ENCODE assay signal across 26 mouse cellular contexts in genomic region chr7:125034196-125034595, GRCm38 (mm10).
DNase-seq lines count a peak whose midpoint lies in the region; ATAC-seq lines count a peak whose summit lies in the region.
"Had no signal": no experiment of that assay in that cellular context is flagged by ENCODE, and none has a peak within 500 bp of the region (broad histone marks: within the 10 kb centered on the region; RNA-seq: fewer than 3 reads in every experiment).

No protein-coding gene starts in this region.

- H3K9ac ChIP-seq in forebrain, embryonic 16.5 days (replicated peaks; ENCODE audit: low read depth, low read length): no peak overlapping the region
- H3K9ac ChIP-seq in forebrain, embryonic 12.5 days: no peak overlapping the region
- no peak overlapping the region for H3K9ac ChIP-seq in midbrain, embryonic 11.5 days (ENCODE audit: low read length)
- H3K9ac ChIP-seq in midbrain, embryonic 15.5 days: no peak overlapping the region
- H3K9ac ChIP-seq: heart, embryonic 15.5 days; hindbrain, embryonic 15.5 days; intestine, embryonic 15.5 days; limb, embryonic 13.5 days; lung, embryonic 15.5 days had no signal

- no peaks in the 10 kb centered on the region for H3K27me3 ChIP-seq in forebrain, embryonic 16.5 days (replicated peaks; ENCODE audit: control insufficient read depth, insufficient read depth, low read length)
- H3K27me3 ChIP-seq in forebrain, embryonic 12.5 days: no peaks in the 10 kb centered on the region; the same call in 1 of the 2 replicates
- no peaks in the 10 kb centered on the region for H3K27me3 ChIP-seq in midbrain, embryonic 11.5 days (ENCODE audit: control insufficient read depth, insufficient read depth, low read length)
- no peaks in the 10 kb centered on the region for H3K27me3 ChIP-seq in midbrain, embryonic 15.5 days (replicated peaks)
- H3K27me3 ChIP-seq: heart, embryonic 15.5 days; hindbrain, embryonic 15.5 days; intestine, embryonic 15.5 days; limb, embryonic 13.5 days; lung, embryonic 15.5 days; Patski had no signal

- ATAC-seq in forebrain, embryonic 16.5 days: 0 out of 2 replicates have a peak, but pooled peaks have one; percentile 18
- ATAC-seq in forebrain, embryonic 12.5 days (ENCODE audit: low FRiP score): no peak
- ATAC-seq in midbrain, embryonic 11.5 days (ENCODE audit: low FRiP score): no peak
- no peak for ATAC-seq in midbrain, embryonic 15.5 days (replicated peaks)
- ATAC-seq: intestine, embryonic 15.5 days; Patski had no signal

- peak; percentile 76 for DNase-seq in midbrain, embryonic 11.5 days (ENCODE audit: low spot score, missing footprints)
- peak; percentile 11 for DNase-seq in forelimb bud, embryonic 11.5 days (ENCODE audit: low read depth, low spot score)
- DNase-seq in cerebellum, adult 18-20 months: no peak
- no peak for DNase-seq in thymus, postnatal 36 days
- DNase-seq: adrenal gland, postnatal 14 days; cerebellum, adult 2 months; cerebellum, postnatal 14 days; gastrocnemius, postnatal 25 days; heart, adult 11 months; kidney, adult 8-10 months; kidney, postnatal 4 days; right cerebral cortex, postnatal 25 days; thymus, postnatal 14 days had no signal

- peaks cover 8% of the 10 kb centered on the region for H3K4me1 ChIP-seq in forebrain, embryonic 16.5 days (replicated peaks; ENCODE audit: control insufficient read depth, insufficient read depth, low read length)
- H3K4me1 ChIP-seq in forebrain, embryonic 12.5 days: peaks cover 26% of the 10 kb centered on the region
- H3K4me1 ChIP-seq in midbrain, embryonic 11.5 days (ENCODE audit: control insufficient read depth, insufficient read depth, low read length): 0 out of 2 replicates have a peak, but pooled peaks cover 3% of the 10 kb centered on the region
- peaks cover 11% of the 10 kb centered on the region for H3K4me1 ChIP-seq in midbrain, embryonic 15.5 days
- H3K4me1 ChIP-seq: heart, embryonic 10.5 days; heart, embryonic 15.5 days; intestine, embryonic 15.5 days; lung, embryonic 15.5 days had no signal

- no peaks in the 10 kb centered on the region for H3K36me3 ChIP-seq in forebrain, embryonic 16.5 days (ENCODE audit: control insufficient read depth, insufficient read depth)
- no peaks in the 10 kb centered on the region for H3K36me3 ChIP-seq in forebrain, embryonic 12.5 days (replicated peaks)
- H3K36me3 ChIP-seq in midbrain, embryonic 11.5 days (ENCODE audit: control insufficient read depth, insufficient read depth, low read length): no peaks in the 10 kb centered on the region
- no peaks in the 10 kb centered on the region for H3K36me3 ChIP-seq in midbrain, embryonic 15.5 days (replicated peaks)
- H3K36me3 ChIP-seq: heart, embryonic 10.5 days; heart, embryonic 15.5 days; hindbrain, embryonic 15.5 days; intestine, embryonic 15.5 days; limb, embryonic 13.5 days; lung, embryonic 15.5 days had no signal

- H3K9me3 ChIP-seq in forebrain, embryonic 16.5 days (ENCODE audit: control insufficient read depth, low read length): no peaks in the 10 kb centered on the region
- no peaks in the 10 kb centered on the region for H3K9me3 ChIP-seq in forebrain, embryonic 12.5 days
- H3K9me3 ChIP-seq in midbrain, embryonic 11.5 days (ENCODE audit: control insufficient read depth, low read length): no peaks in the 10 kb centered on the region
- H3K9me3 ChIP-seq in midbrain, embryonic 15.5 days: no peaks in the 10 kb centered on the region
- H3K9me3 ChIP-seq: heart, embryonic 10.5 days; heart, embryonic 15.5 days; hindbrain, embryonic 15.5 days; intestine, embryonic 15.5 days; limb, embryonic 13.5 days; lung, embryonic 15.5 days had no signal

- WGBS in forebrain, embryonic 16.5 days: 59% methylated on average over 5 of the region's 5 CpGs
- 73% methylated on average over 5 of the region's 5 CpGs for WGBS in forebrain, embryonic 12.5 days
- WGBS in midbrain, embryonic 11.5 days: 86% methylated on average over 5 of the region's 5 CpGs
- 65% methylated on average over 5 of the region's 5 CpGs for WGBS in midbrain, embryonic 15.5 days

- no peak overlapping the region for H3K4me2 ChIP-seq in forebrain, embryonic 16.5 days (ENCODE audit: low read length)
- no peak overlapping the region for H3K4me2 ChIP-seq in forebrain, embryonic 12.5 days
- no peak overlapping the region for H3K4me2 ChIP-seq in midbrain, embryonic 11.5 days
- H3K4me2 ChIP-seq in midbrain, embryonic 15.5 days: no peak overlapping the region
- H3K4me2 ChIP-seq: heart, embryonic 15.5 days; hindbrain, embryonic 15.5 days; intestine, embryonic 15.5 days; limb, embryonic 13.5 days; liver, embryonic 11.5 days; lung, embryonic 15.5 days had no signal

- H3K27ac ChIP-seq in forebrain, embryonic 16.5 days (ENCODE audit: low read length): 0 out of 2 replicates have a peak overlapping the region, but pooled peaks have one; percentile 3
- H3K27ac ChIP-seq in forebrain, embryonic 12.5 days: no peak overlapping the region
- no peak overlapping the region for H3K27ac ChIP-seq in midbrain, embryonic 11.5 days (ENCODE audit: low read depth, low read length)
- H3K27ac ChIP-seq in midbrain, embryonic 15.5 days: no peak overlapping the region
- H3K27ac ChIP-seq: heart, embryonic 10.5 days; heart, embryonic 15.5 days; hindbrain, embryonic 15.5 days; intestine, embryonic 15.5 days; kidney, postnatal 0 days; limb, embryonic 13.5 days; lung, embryonic 15.5 days had no signal

- no peak overlapping the region for H3K4me3 ChIP-seq in forebrain, embryonic 16.5 days (replicated peaks; ENCODE audit: low read length)
- no peak overlapping the region for H3K4me3 ChIP-seq in forebrain, embryonic 12.5 days (replicated peaks)
- H3K4me3 ChIP-seq in midbrain, embryonic 11.5 days (ENCODE audit: low read depth, low read length): no peak overlapping the region
- no peak overlapping the region for H3K4me3 ChIP-seq in midbrain, embryonic 15.5 days
- H3K4me3 ChIP-seq: erythroblast, embryonic 14.5 days; heart, embryonic 10.5 days; heart, embryonic 15.5 days; hindbrain, embryonic 15.5 days; intestine, embryonic 15.5 days; limb, embryonic 13.5 days; lung, embryonic 15.5 days had no signal

Comparison
In these comparisons a context has a peak if more than half of its experiments do, and no peak if none do; other contexts are left out.
1. DNase-seq: peak in midbrain, embryonic 11.5 days (single experiment) and forelimb bud, embryonic 11.5 days (single experiment); none in cerebellum, adult 18-20 months (0 of 2) and thymus, postnatal 36 days (0 of 2).